Mouse (Mus musculus): ENCODE data around the gene Gtf2ird2.

Gene Gtf2ird2

DNA sequence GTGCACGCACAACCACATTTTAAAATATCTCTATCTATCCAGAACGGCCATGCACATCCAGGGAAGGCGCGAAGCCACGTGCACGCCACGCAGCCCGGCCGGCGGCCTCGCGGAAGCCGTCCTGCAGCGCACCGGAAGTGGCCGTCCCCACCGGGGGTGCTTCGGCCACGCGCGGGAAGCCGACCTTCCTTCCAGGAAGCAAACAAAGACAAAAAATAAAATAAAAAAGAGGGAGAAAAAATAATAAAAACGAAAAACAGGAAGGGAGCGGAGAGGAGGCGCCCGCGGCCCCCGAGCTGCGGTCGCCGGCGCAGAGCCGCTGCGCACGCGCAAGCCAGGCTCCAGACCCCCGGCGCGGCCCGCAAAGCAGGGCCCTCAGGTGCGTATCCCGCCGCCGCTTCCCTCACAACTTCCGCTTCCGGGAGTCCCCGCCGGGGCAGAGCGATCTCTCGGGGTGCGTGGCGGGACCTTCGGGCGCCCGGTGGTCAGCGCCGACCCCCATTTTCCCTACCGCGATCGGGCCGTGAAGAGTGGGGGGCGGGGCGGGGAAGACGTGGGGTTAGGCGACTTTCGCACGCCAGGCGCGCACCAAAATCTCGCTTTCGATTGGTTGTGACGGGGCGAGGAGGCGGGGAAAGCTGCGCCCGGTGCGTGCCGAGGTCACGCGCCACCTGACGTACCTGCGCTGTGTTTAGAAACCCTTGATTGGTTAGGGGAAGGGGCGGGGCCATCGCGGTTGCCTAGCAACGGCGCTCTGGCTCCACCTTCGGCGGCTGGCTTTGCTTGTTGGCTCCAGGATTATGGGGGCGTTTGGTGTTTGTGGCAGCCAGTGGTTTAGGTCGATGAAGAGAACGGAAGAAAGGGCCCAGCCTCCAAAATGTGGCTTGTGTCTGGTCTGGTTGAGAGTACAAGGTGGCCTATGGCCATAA, at the start of gene Gtf2ird2:
TSS of gene Gtf2ird2 (plus strand) at position 140 of the 929 bp plus-strand sequence.
- DNase-seq, result peak; percentile 100

DNA sequence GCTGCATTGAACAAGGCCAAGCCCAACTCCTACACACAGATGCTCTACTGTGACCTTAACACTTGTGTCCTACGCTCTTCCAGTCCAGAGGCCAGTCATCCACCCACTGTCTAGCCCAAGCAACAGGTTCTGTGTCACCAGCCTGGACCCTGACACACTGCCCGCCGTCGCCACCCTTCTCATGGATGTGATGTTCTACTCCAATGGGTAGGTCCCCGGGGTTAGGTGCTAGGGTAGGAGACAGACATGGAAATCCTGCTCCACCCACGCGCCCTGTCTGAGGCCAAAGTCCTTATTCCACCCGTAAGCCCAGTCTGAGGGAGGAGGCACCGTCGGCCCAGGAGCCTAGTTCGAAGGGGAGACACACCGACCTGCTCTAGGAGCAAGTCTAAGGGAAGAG, 47.8 kb upstream of the Gtf2ird2 start:
- no peak for DNase-seq

- no peak for DNase-seq
Measured at GRCm38 (mm10) chr5:134137933-134138332, 45.9 kb upstream of the Gtf2ird2 start.

- no peak for DNase-seq
Measured at GRCm38 (mm10) chr5:134139429-134139828, 44.4 kb upstream of the Gtf2ird2 start.

- DNase-seq, result no peak
Measured at GRCm38 (mm10) chr5:134141236-134141635, 42.6 kb upstream of the Gtf2ird2 start.

- DNase-seq, result no peak
Measured at GRCm38 (mm10) chr5:134142381-134142780, 41.4 kb upstream of the Gtf2ird2 start.

DNA sequence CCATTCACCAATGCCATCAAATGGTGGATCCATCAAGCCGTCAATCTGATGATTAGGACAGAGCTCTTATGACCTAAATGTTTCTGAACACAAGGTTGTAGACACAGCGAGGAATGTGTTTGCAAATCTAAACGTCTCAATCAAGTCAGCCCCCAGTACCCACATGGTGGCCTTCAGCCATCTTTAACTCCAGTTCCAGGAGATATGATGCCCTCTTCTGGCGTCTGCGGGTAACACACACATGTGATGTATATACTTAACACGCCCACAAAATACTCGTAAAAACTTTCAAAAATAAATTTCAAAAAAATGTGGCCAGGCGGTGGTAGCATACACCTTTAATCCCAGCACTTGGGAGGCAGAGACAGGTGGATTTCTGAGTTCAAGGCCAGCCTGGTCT, 38.8 kb upstream of the Gtf2ird2 start:
- peak in 1 of 2 experiments; percentile 40 for DNase-seq

DNA sequence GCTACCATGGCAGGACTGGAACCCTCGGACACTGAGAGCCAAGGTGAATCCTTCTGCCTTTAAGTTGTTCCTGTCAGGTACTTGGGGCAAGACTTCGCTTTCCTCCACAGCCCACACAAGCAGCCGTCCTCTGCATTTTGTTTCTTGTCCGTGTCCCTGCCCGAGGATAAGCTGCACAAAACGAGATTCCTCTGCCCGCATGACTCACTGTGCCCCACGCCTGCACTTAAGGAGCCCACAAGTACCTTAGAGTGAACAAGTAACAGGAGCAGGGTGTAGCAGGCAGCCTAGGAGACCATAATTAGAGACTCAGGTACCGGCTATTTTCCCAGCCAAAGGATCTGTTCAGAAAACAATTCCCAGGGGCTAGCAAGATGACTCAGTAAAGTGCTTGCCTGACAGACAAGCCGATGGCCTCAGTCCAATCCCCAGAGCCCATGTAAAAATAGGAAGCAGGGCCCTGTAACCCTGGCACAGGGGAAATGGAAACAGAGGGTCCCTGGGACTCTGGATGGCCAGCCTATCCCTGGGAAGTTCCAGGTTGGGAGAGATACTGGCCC, 36.5 kb upstream of the Gtf2ird2 start:
- DNase-seq, result no peak

DNA sequence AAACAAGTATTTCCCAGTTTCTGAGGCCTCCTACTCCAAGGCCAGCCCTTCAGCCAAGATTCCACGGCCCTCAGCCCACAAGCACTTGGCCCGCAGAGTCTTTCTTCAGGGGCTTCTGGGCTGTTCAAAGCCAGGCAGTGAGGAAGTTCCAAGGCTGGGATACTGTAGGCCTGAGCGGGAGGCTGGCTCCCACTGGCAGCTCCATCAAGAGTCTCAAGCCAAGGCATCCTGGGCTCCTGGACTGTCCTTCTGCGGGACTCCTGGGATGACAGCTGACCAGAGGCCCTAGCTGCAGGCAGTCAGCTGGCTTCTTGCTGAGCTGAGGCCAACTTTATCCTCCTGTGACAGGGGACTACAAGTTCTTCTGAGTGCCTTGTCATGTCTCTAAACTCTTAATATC, 35.7 kb upstream of the Gtf2ird2 start:
- no peak for DNase-seq

GRCm38 (mm10) chr5:134151895-134152294, 31.9 kb upstream of the Gtf2ird2 start:
- DNase-seq, result no peak

DNA sequence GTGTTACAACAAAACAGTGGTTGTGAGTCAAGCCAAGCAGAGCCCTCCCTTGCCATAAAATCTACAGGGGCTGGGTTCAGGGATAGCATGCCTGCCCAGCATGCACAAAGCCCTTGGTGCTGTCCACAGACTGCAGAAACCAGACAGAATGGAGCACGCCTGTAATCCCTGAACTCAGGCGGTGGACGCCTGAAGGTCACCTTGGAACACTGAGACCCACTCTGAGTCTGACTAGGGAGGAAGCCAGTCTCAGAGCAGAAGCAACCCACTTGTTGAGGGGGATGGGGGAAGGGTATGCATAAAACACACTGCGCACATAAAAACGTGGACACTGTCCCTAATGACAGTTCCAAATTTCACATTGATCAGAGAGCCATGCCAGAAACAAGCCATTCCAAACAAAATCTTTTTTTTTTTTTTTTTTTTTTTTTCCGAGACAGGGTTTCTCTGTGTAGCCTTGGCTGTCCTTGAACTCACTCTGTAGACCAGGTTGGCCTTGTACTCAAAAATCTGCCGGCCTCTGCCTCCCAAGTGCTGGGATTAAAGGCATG, 27.8 kb upstream of the Gtf2ird2 start:
- DNase-seq, result no peak

DNA sequence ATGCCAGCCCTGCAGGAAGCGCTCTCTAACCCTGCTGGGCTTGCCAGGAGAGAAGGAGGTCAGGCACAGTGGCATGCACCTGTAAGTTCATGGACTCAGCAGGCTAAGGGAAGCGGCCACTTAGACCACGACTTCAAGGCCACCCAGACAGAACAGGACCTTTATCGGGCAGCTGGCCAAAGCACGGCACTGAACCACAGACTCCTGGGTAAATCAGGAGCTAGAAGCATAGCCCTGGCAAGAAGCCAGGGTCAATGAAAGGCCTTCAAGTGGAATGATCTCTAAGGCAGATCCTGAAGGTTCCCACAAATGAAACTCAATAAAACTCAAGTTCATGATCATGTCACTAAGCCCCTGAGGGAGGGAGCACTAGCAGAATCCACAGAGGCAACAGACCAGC, 19.1 kb upstream of the Gtf2ird2 start:
- peak in 1 of 2 experiments; percentile 42 for DNase-seq

- no peak for DNase-seq
Measured at GRCm38 (mm10) chr5:134166642-134167041, 17.2 kb upstream of the Gtf2ird2 start.

- DNase-seq, result no peak
Measured at GRCm38 (mm10) chr5:134168033-134168432, 15.8 kb upstream of the Gtf2ird2 start.

DNA sequence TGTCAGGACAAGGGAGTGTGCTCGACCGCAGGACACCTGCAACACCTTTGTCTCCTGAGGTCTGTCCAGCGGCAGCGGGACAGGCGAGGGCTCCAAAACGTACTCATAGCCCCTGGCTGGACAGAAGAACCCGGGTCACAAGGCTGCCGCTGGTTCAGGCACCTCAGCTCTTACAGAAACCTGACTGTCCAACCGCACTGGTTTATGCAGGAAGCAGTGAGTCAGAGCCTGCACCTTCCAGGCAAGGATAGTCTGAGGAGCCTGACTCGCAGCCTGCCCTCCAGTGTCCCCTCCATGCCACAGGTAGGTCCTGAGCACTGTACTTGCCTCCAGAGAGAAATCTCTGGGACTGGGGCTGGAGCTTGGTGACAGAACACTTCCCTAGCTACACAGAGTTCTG, 14.6 kb upstream of the Gtf2ird2 start:
- no peak for DNase-seq

DNA sequence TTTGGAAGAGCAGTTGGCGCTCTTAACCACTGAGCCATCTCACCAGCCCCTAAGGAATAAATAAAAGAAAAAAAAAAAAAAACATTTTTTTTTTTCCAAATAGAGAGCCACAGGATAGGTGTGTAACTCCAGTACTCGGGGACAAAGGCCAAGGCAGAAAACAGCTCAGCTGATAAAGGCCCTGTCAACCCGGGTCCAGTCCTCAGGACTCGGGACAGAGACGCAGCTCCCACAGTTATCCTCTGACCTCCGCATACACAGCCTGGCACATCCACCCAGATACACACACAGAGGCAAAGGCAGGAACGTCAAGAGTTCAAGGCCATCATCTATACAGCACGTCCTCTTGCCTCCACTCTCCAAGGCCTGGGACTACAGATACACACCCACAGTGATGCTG, 13.7 kb upstream of the Gtf2ird2 start:
- no peak for DNase-seq

DNA sequence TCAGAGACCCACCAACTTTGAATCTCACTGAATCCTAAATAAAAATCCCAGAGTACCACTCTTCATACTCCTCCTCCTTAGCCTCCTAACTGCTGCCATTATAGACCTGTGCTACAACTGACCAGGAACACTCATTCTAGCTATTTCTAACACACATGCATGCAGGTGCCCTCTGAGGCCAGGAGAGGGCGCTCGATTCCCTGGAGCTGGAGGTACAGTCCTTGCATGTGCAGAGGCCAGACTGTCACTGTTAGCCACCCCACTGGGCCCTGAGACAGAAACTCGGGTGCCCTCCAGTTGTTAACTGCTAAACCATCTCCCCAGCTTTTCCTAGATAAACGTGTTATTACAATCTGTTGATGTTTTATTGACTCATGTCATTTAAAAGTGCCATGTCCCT, 10.6 kb upstream of the Gtf2ird2 start:
- peak; percentile 44 to 63 for DNase-seq

DNA sequence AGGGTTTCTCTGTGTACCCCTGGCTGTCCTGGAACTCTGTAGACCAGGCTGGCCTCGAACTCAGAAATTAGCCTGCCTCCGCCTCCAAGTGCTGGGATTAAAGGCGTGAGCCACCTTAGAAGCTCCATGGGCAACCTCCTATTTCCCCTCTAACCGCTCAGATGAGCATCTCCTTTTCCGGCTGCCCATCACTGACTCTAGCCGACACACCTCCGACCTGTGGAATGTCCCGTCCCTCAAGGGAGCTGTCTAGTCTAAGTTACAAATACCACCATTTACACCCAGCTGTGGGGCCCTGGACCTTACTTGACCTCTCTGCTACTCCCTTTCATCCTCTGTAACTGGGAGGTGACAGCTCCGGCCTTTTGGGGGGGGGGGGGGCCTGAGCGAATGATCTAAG, 8.1 kb upstream of the Gtf2ird2 start:
- DNase-seq, result peak in 1 of 2 experiments; percentile 26

DNA sequence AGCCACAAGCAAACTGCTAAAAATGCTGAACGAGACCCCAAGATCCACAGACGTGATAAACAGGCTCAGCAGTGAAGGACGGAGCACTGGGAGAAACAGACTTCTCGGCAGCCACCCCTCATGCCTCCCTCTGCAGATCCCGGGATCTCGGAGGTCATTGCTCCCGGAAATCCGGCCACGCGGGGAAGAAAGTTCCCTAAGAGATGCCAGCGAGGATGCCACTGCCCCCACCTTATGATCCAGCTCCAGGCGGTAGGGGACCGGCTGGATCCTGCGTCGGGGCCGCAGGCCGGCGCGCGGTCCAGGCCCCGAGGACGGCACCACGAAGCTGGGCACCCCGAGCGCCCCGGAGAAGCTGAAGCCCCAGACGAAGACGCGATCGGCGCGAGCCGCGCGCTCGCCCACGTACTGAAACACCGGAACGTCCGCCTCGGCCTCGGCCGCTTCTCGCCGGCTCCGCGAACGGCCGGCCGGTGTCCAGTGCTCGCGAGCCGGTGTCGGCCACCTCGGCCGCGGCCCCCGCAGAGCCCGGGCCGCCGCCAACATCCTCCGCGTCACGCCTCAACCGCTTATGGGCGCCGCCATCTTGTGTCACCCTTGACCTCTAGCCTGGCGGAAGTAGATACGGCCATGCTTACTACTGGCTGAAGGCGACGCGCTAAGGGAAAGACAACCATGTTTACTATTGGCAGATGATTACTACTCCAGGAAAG, 7.5 kb upstream of the Gtf2ird2 start, which contains the start of gene Rcc1l:
TSS of gene Rcc1l (minus strand) at position 606 of the 713 bp plus-strand sequence.
- peak; percentile 89 to 91 for DNase-seq

DNA sequence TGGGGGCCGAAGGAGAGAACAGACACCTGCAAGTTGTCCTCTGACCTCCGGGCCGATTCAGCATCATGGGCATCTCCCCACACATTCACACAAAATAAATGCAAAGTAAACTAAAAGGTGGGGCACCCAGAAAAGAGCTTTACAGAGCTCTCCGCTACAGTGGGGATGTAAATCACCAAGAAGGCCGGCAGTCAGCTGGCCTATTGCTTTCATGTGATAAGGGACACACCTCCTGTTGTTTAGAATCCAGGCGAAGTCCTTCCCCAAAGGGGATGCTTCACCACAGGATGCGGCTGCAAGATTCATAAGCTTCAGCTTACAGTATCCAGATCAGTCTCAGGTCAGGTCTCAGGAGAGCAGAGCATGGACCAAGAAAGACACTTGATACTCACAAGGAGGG, 5.3 kb upstream of the Gtf2ird2 start:
- no peak for DNase-seq

DNA sequence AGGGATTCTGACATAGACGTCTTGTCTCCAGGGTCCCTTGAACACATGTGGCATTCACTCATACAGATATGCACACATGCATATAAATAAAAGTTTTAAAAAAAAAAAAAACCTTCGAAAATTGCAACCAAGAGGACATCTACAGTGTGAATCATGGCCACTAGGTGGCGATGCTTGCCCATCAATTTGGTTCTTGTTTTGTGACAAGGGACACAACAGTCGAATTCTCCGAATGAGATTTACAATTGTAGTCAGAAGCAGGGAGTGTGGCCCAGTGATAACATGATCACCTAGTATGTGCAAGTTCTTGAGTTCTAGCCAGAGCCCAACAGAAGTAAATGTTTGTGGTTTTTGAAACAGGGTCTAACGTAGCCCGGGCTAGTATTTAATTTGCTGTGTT, 3.9 kb upstream of the Gtf2ird2 start:
- peak; percentile 87 to 90 for DNase-seq

- no peak for DNase-seq
Measured at GRCm38 (mm10) chr5:134182172-134182571, 1.6 kb upstream of the Gtf2ird2 start.

- peak in 1 of 2 experiments; percentile 37 for DNase-seq
Measured at GRCm38 (mm10) chr5:134182735-134183134, 1.1 kb upstream of the Gtf2ird2 start.

Measured in cerebellum, postnatal 10 days (tissue).